Mouse (Mus musculus) layer of hippocampus, adult 6 months (tissue): ENCODE results near the gene Mink1. TPM values are rescaled to one million over a fixed set of nuclear protein-coding genes. Genes with fewer than 3 reads are reported as not detected.

ENCODE experiments used
- long read RNA-seq, 2 experiments: library from polyadenylated mRNA; unstranded; transcript quantifications; one replicate each; pipeline ENCODE4 v2.0.0; 2019 to 2020
- polyA plus RNA-seq: library from polyadenylated mRNA; unstranded; fragments of <200 nt; fragmentation: Nextera tagmentation; gene quantifications from 2 replicates; pipeline ENCODE4 v1.2.3, GENCODE M21; 2021

Gene Mink1
- polyA plus RNA-seq: 25.4 and 30.5 TPM in 2 replicates
- long read RNA-seq, experiment 1, partial matches to known transcripts: 13 of 18 reads
- long read RNA-seq, experiment 1, other reads (novel, unspliced or antisense): 5 of 18 reads
- long read RNA-seq, experiment 2, full-length matches to known transcripts: 36 of 141 reads
- long read RNA-seq, experiment 2, partial matches to known transcripts: 63 of 141 reads
- long read RNA-seq, experiment 2, other reads (novel, unspliced or antisense): 42 of 141 reads

GRCm38 (mm10) chr11:70562287-70562994 is at the start of gene Mink1:
Gene Mink1 (plus strand): TSS chr11:70562881.

GRCm38 (mm10) chr11:70514288-70514687 is 48.4 kb upstream of the Mink1 start, which contains the start of gene Vmo1:
Gene Vmo1 (minus strand): TSS chr11:70514616.

GRCm38 (mm10) chr11:70518923-70519322 is 43.8 kb upstream of the Mink1 start, which contains the start of gene Gltpd2:
Gene Gltpd2 (plus strand): TSS chr11:70519196.

GRCm38 (mm10) chr11:70525184-70525678 is 37.5 kb upstream of the Mink1 start, which contains the start of gene Psmb6:
Gene Psmb6 (plus strand): TSS chr11:70525367.

GRCm38 (mm10) chr11:70532839-70533238 is 29.8 kb upstream of the Mink1 start, which contains the start of gene Gm40193:
Gene Gm40193 (minus strand): TSS chr11:70532939.

GRCm38 (mm10) chr11:70539877-70540587 is 22.6 kb upstream of the Mink1 start, which contains the start of gene Pld2:
Gene Pld2 (plus strand): TSS chr11:70540064.

GRCm38 (mm10) chr11:70615516-70616093 is 52.9 kb downstream of the Mink1 start, which contains the start of gene 4930544D05Rik:
Gene 4930544D05Rik (plus strand): TSS chr11:70615848.

GRCm38 (mm10) chr11:70619101-70619500 is 56.4 kb downstream of the Mink1 start, which contains the start of gene Chrne:
Gene Chrne (minus strand): TSS chr11:70619216.

GRCm38 (mm10) chr11:70638714-70639278 is 76.1 kb downstream of the Mink1 start, which contains the start of gene Gp1ba:
Gene Gp1ba (plus strand): TSS chr11:70639122.

GRCm38 (mm10) chr11:70646691-70647650 is 84.3 kb downstream of the Mink1 start, which contains the start of the genes Rnf167 and Slc25a11:
Gene Rnf167 (plus strand): TSS chr11:70647235.
Gene Slc25a11 (minus strand): TSS chr11:70647479.

GRCm38 (mm10) chr11:70654198-70654922 is 91.7 kb downstream of the Mink1 start, which contains the start of gene Pfn1:
Gene Pfn1 (minus strand): TSS chr11:70654644.

GRCm38 (mm10) chr11:70656964-70657363 is 94.3 kb downstream of the Mink1 start, which contains the start of gene Eno3:
Gene Eno3 (plus strand): TSS chr11:70657202.

Other genes starting within 250 kb of the Mink1 start
- gene Alox12e, start 240.3 kb upstream of the Mink1 start, polyA plus RNA-seq: 0.25 and 0.55 TPM in 2 replicates
- gene Alox15, start 210.8 kb upstream of the Mink1 start, polyA plus RNA-seq: not detected in 2 replicates
- gene Pelp1, start 152.8 kb upstream of the Mink1 start, polyA plus RNA-seq: 7.1 and 10.1 TPM in 2 replicates
- gene Arrb2, start 130.2 kb upstream of the Mink1 start, polyA plus RNA-seq: 4.8 and 6.1 TPM in 2 replicates
- gene Med11, start 111.0 kb upstream of the Mink1 start, polyA plus RNA-seq: 19.1 and 19.8 TPM in 2 replicates
- 0.06 and 0.13 TPM in 2 replicates for gene Zmynd15, start 103.4 kb upstream of the Mink1 start, polyA plus RNA-seq
- gene Cxcl16, start 102.9 kb upstream of the Mink1 start, polyA plus RNA-seq: 1.9 and 3.4 TPM in 2 replicates
- 0.62 and 0.80 TPM in 2 replicates for gene Tm4sf5, start 57.6 kb upstream of the Mink1 start, polyA plus RNA-seq
- gene Vmo1, start 48.3 kb upstream of the Mink1 start, polyA plus RNA-seq: 0.30 and 0.39 TPM in 2 replicates
- 0.11 TPM in 2 replicates for gene Gltpd2, start 43.7 kb upstream of the Mink1 start, polyA plus RNA-seq
- 615 and 656 TPM in 2 replicates for gene Psmb6, start 37.5 kb upstream of the Mink1 start, polyA plus RNA-seq
- gene Gm40193, start 29.9 kb upstream of the Mink1 start, polyA plus RNA-seq: not detected in 2 replicates
- 7.8 and 8.6 TPM in 2 replicates for gene Pld2, start 22.8 kb upstream of the Mink1 start, polyA plus RNA-seq
- gene 4930544D05Rik, start 53.0 kb downstream of the Mink1 start, polyA plus RNA-seq: not detected in 2 replicates
- gene Chrne, start 56.3 kb downstream of the Mink1 start, polyA plus RNA-seq: 0.31 TPM in 1 of 2 replicates, not detected in the other
- 0.11 and 0.15 TPM in 2 replicates for gene Gp1ba, start 76.2 kb downstream of the Mink1 start, polyA plus RNA-seq
- 98.0 and 122 TPM in 2 replicates for gene Rnf167, start 84.4 kb downstream of the Mink1 start, polyA plus RNA-seq
- gene Slc25a11, start 84.6 kb downstream of the Mink1 start, polyA plus RNA-seq: 202 and 213 TPM in 2 replicates
- gene Pfn1, start 91.8 kb downstream of the Mink1 start, polyA plus RNA-seq: 531 and 655 TPM in 2 replicates
- gene Eno3, start 94.3 kb downstream of the Mink1 start, polyA plus RNA-seq: 4.7 and 5.0 TPM in 2 replicates
- 74.2 and 84.7 TPM in 2 replicates for gene Spag7, start 106.5 kb downstream of the Mink1 start, polyA plus RNA-seq
- 105 and 127 TPM in 2 replicates for gene Camta2, start 125.2 kb downstream of the Mink1 start, polyA plus RNA-seq
- 5.2 and 5.7 TPM in 2 replicates for gene Inca1, start 137.3 kb downstream of the Mink1 start, polyA plus RNA-seq
- 0.90 and 1.3 TPM in 2 replicates for gene Kif1c, start 137.7 kb downstream of the Mink1 start, polyA plus RNA-seq
- 12.9 and 14.9 TPM in 2 replicates for gene Zfp3, start 201.3 kb downstream of the Mink1 start, polyA plus RNA-seq
- gene Scimp, start 249.7 kb downstream of the Mink1 start, polyA plus RNA-seq: 0.13 and 0.26 TPM in 2 replicates